ENCODE assay signal across 7 mouse cellular contexts in the genomic region with DNA sequence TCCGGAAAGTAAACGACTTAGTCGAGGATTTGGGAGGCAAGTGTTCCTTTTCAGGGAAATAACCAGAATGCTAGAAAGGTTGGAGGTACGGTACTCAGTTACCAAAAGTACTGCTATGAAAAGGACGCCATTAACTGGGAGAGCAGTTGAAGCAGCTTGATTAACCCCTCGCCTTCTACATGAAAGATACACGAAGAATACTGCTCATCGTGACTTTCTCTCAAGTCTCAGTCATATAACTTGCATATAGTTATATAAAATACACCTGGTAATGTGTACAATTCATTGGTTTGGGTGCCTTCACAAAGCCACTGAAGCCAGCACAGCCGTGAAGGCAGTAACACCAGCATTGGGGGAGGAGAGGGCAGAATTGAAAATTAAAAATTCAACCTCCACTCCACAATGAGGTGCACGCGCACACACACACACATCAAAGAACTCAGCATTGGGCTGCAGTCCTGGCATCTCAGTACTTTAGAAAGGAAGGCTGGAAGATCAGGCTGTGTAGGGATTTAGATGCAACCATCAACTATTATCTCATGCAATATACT. TPM values are rescaled to one million over a fixed set of nuclear protein-coding genes. Genes with fewer than 3 reads are reported as not detected.
DNase-seq lines count a peak whose midpoint lies in the region; ATAC-seq and TF ChIP-seq lines count a peak whose summit lies in the region.

No protein-coding gene starts in this region.

- no peaks in the 10 kb centered on the region for H3K9me3 ChIP-seq in embryonic facial prominence, embryonic 14.5 days (ENCODE audit: control insufficient read depth, low read length)
- H3K9me3 ChIP-seq in hindbrain, embryonic 16.5 days (ENCODE audit: control insufficient read depth, low read length): no peaks in the 10 kb centered on the region

- no peaks in the 10 kb centered on the region for H3K27me3 ChIP-seq in embryonic facial prominence, embryonic 14.5 days (replicated peaks; ENCODE audit: control insufficient read depth, insufficient read depth, low read length)
- H3K27me3 ChIP-seq in hindbrain, embryonic 16.5 days (replicated peaks; ENCODE audit: control insufficient read depth, insufficient read depth, low read length): no peaks in the 10 kb centered on the region
- no peaks in the 10 kb centered on the region for H3K27me3 ChIP-seq in myocyte (ENCODE audit: control insufficient read depth, insufficient read depth, insufficient read length)

- peak overlapping the region; percentile 98 for H3K4me3 ChIP-seq in lung, adult 2 months (replicated peaks; ENCODE audit: extremely low read depth, low read depth, low read length)
- peak overlapping the region; percentile 69 for H3K4me3 ChIP-seq in embryonic facial prominence, embryonic 14.5 days (ENCODE audit: low read depth, low read length)
- H3K4me3 ChIP-seq in hindbrain, embryonic 16.5 days (ENCODE audit: low read length): peak overlapping the region; percentile 81
- peak overlapping the region; percentile 83 for H3K4me3 ChIP-seq in myocyte

- peak overlapping the region; percentile 73 for H3K4me2 ChIP-seq in embryonic facial prominence, embryonic 14.5 days (ENCODE audit: low read depth, low read length)
- H3K4me2 ChIP-seq in hindbrain, embryonic 16.5 days (ENCODE audit: low read length): peak overlapping the region; percentile 52
- peak overlapping the region; percentile 94 for H3K4me2 ChIP-seq in myocyte (ENCODE audit: low read depth)

- peak; percentile 16 for DNase-seq in lung, adult 2 months
- DNase-seq in lung, adult 18-20 months: no peak
- no peak for DNase-seq in embryonic facial prominence, embryonic 14.5 days (ENCODE audit: low spot score)
- no peak for DNase-seq in cerebellum, adult 8-10 months
- no peak for DNase-seq in layer of hippocampus, postnatal 36 days

- 0 out of 2 replicates have a peak, but pooled peaks have one; percentile 15 for ATAC-seq in embryonic facial prominence, embryonic 14.5 days (ENCODE audit: low read depth)
- ATAC-seq in hindbrain, embryonic 16.5 days: peak; percentile 66

- WGBS in lung, adult 2 months: 28% methylated on average over 11 of the region's 11 CpGs
- WGBS in embryonic facial prominence, embryonic 14.5 days: 30% methylated on average over 11 of the region's 11 CpGs
- 31% methylated on average over 11 of the region's 11 CpGs for WGBS in hindbrain, embryonic 16.5 days

- TF ChIP-seq CTCF in lung, adult 2 months (IDR thresholded peaks at IDR 0.05; ENCODE audit: insufficient read depth, low read length): no peak

- peak overlapping the region; percentile 46; the same call in 1 of the 2 replicates for H3K27ac ChIP-seq in embryonic facial prominence, embryonic 14.5 days (replicated peaks; ENCODE audit: low read depth, low read length)
- H3K27ac ChIP-seq in hindbrain, embryonic 16.5 days (ENCODE audit: low read depth, low read length): peak overlapping the region; percentile 78

- peak overlapping the region; percentile 72 for H3K9ac ChIP-seq in embryonic facial prominence, embryonic 14.5 days (ENCODE audit: low read depth, low read length)
- H3K9ac ChIP-seq in hindbrain, embryonic 16.5 days (ENCODE audit: low read depth, low read length): peak overlapping the region; percentile 72; the same call in 1 of the 2 replicates

- peaks cover 33% of the 10 kb centered on the region for H3K79me2 ChIP-seq in myocyte (ENCODE audit: control insufficient read depth, insufficient read depth)

- peak overlapping the region; percentile 55 for H3ac ChIP-seq in myocyte (ENCODE audit: control insufficient read depth, insufficient read length)

- H3K36me3 ChIP-seq in embryonic facial prominence, embryonic 14.5 days (ENCODE audit: control insufficient read depth, insufficient read depth, low read length): peaks cover 66% of the 10 kb centered on the region
- H3K36me3 ChIP-seq in hindbrain, embryonic 16.5 days (ENCODE audit: control insufficient read depth, insufficient read depth, low read length): peaks cover 20% of the 10 kb centered on the region
- peaks cover 23% of the 10 kb centered on the region for H3K36me3 ChIP-seq in myocyte (ENCODE audit: control insufficient read depth, insufficient read depth)

- TF ChIP-seq POLR2A in lung, adult 2 months (IDR thresholded peaks at IDR 0.05; ENCODE audit: borderline replicate concordance, extremely low read depth, low read depth, low read length): no peak
- no peak for TF ChIP-seq POLR2A in myocyte (IDR thresholded peaks at IDR 0.05; ENCODE audit: insufficient read length, low read depth)

- H3K4me1 ChIP-seq in lung, adult 2 months (ENCODE audit: control insufficient read depth, insufficient read depth, low read length): no peaks in the 10 kb centered on the region
- peaks cover 9% of the 10 kb centered on the region; the same call in 1 of the 2 replicates for H3K4me1 ChIP-seq in embryonic facial prominence, embryonic 14.5 days (ENCODE audit: control insufficient read depth, insufficient read depth, low read length)
- peaks cover 4% of the 10 kb centered on the region for H3K4me1 ChIP-seq in hindbrain, embryonic 16.5 days (ENCODE audit: control insufficient read depth, insufficient read depth, low read depth, low read length)

TF ChIP-seq in myocyte, 11 proteins besides CTCF, POLR2A, EP300 and RAD21:
- TF ChIP-seq USF1 (IDR thresholded peaks at IDR 0.05; ENCODE audit: low read depth): no peak
- TF ChIP-seq MYOD1 (IDR thresholded peaks at IDR 0.05; ENCODE audit: control insufficient read depth in 1 of 3, insufficient read length in 2 of 3, low read depth in 2 of 3): no peak
- no peak for TF ChIP-seq CEBPB (IDR thresholded peaks at IDR 0.05; ENCODE audit: insufficient read depth, poor library complexity, severe bottlenecking)
- no peak for TF ChIP-seq REST (IDR thresholded peaks at IDR 0.05; ENCODE audit: insufficient read depth, insufficient read length)
- no peak for TF ChIP-seq MAX (IDR thresholded peaks at IDR 0.05; ENCODE audit: low read depth)
- TF ChIP-seq MYOG (IDR thresholded peaks at IDR 0.05; ENCODE audit: control insufficient read depth in 1 of 3, insufficient read depth in 1 of 3, insufficient read length in 2 of 3, low read depth in 2 of 3): no peak
- no peak for TF ChIP-seq SRF (IDR thresholded peaks at IDR 0.05; ENCODE audit: control insufficient read depth, insufficient read length, low read depth)
- TF ChIP-seq TCF12 (IDR thresholded peaks at IDR 0.05; ENCODE audit: insufficient read depth, poor library complexity, severe bottlenecking): no peak
- no peak for TF ChIP-seq TCF3 (IDR thresholded peaks at IDR 0.05; ENCODE audit: insufficient read length, low read depth)
- no peak for TF ChIP-seq POLR2AphosphoS2 (IDR thresholded peaks at IDR 0.05; ENCODE audit: insufficient read length, low read depth)
- TF ChIP-seq E2F4 (IDR thresholded peaks at IDR 0.05; ENCODE audit: insufficient read depth): no peak

RNA-seq across cellular contexts. Expression of a gene that starts 0.4 kb away (rescaled TPM):
- polyA plus RNA-seq in lung, adult 2 months (2012; rRNA removed): 1.5 and 2.2 TPM in 2 replicates
- 58.6 and 62.6 TPM in 2 replicates for polyA plus RNA-seq in embryonic facial prominence, embryonic 14.5 days (2014; fragmentation: Nextera tagmentation; extraction: Ambion mirVana)
- polyA plus RNA-seq in hindbrain, embryonic 16.5 days (2015; fragmentation: Nextera tagmentation; extraction: Ambion mirVana): 63.5 and 64.0 TPM in 2 replicates
- polyA plus RNA-seq in myocyte (2012; fragmentation: generic; extraction: Trizol): 22.3 TPM
- 10 to 100 TPM; 19.4 to 22.4 TPM for total RNA-seq in layer of hippocampus, postnatal 36 days (2021)

RNA-seq across cellular contexts. Expression of a gene that starts 10.7 kb away (rescaled TPM):
- 3.5 and 6.3 TPM in 2 replicates for polyA plus RNA-seq in lung, adult 2 months (2012; rRNA removed)
- polyA plus RNA-seq in embryonic facial prominence, embryonic 14.5 days (2014; fragmentation: Nextera tagmentation; extraction: Ambion mirVana): 82.5 and 89.0 TPM in 2 replicates
- polyA plus RNA-seq in hindbrain, embryonic 16.5 days (2015; fragmentation: Nextera tagmentation; extraction: Ambion mirVana): 64.9 and 67.9 TPM in 2 replicates
- 24.5 TPM for polyA plus RNA-seq in myocyte (2012; fragmentation: generic; extraction: Trizol)
- 10 to 100 TPM; 23.7 to 29.4 TPM for total RNA-seq in layer of hippocampus, postnatal 36 days (2021)

RNA-seq across cellular contexts. Expression of a gene that starts 54.7 kb away (rescaled TPM):
- 6.2 and 14.9 TPM in 2 replicates for polyA plus RNA-seq in lung, adult 2 months (2012; rRNA removed)
- 61.8 and 61.9 TPM in 2 replicates for polyA plus RNA-seq in embryonic facial prominence, embryonic 14.5 days (2014; fragmentation: Nextera tagmentation; extraction: Ambion mirVana)
- 35.5 and 40.4 TPM in 2 replicates for polyA plus RNA-seq in hindbrain, embryonic 16.5 days (2015; fragmentation: Nextera tagmentation; extraction: Ambion mirVana)
- polyA plus RNA-seq in myocyte (2012; fragmentation: generic; extraction: Trizol): 34.0 TPM
- total RNA-seq in layer of hippocampus, postnatal 36 days (2021): 10 to 100 TPM; 90.1 to 92.0 TPM
